Mouse (Mus musculus): Measurements from ENCODE around the gene Tmem135. TPM values are rescaled to one million over a fixed set of nuclear protein-coding genes. Genes with fewer than 3 reads are reported as not detected.
A peak's percentile ranks its signal among the peaks of the same experiment; 100 is the strongest.

The Tmem135 gene
- polyA plus RNA-seq, 1 experiment from 2014 or later: 21.7 TPM

DNA sequence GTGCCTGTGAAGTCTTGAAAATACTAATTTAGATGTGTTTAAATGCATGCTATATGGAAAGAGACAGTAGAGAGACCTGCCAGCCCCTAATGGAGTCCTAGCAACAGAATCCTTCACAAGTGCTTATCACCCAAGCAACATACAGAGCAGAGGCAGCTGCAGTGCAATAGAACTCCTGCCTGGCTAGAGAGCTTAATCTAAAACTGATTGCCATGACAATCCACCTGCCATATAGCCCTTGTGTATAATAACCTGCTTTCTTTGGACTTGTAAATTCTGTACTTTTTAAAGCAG, 64.9 kb downstream of the Tmem135 start:
- Histone ChIP-seq H3K4me1 (ENCODE audit: insufficient read depth, low read depth, low read length) (peaks cover 7% of the 10 kb centered on the region; the same call in 1 of the 2 replicates), H3K9me3 (ENCODE audit: low read length) (no peaks in the 10 kb centered on the region), H3K36me3 (ENCODE audit: insufficient read depth, low read length) (no peaks in the 10 kb centered on the region), H3K9ac (replicated peaks; ENCODE audit: low read depth) (peak overlapping the region; percentile 71; the same call in 1 of the 2 replicates), H3K27me3 (replicated peaks; ENCODE audit: insufficient read depth, low read length) (no peaks in the 10 kb centered on the region), H3K27ac (ENCODE audit: low read length) (no peak overlapping the region), H3K4me2 (replicated peaks; ENCODE audit: low read depth, low read length) (peak overlapping the region; percentile 90), H3K4me3 (ENCODE audit: low read depth, low read length) (peak overlapping the region; percentile 77)
- no peak for DNase-seq (ENCODE audit: low spot score)
- ATAC-seq: no peak
- TF ChIP-seq EP300 (IDR thresholded peaks at IDR 0.05): no peak
- TF ChIP-seq CTCF (IDR thresholded peaks at IDR 0.05): no peak

DNA sequence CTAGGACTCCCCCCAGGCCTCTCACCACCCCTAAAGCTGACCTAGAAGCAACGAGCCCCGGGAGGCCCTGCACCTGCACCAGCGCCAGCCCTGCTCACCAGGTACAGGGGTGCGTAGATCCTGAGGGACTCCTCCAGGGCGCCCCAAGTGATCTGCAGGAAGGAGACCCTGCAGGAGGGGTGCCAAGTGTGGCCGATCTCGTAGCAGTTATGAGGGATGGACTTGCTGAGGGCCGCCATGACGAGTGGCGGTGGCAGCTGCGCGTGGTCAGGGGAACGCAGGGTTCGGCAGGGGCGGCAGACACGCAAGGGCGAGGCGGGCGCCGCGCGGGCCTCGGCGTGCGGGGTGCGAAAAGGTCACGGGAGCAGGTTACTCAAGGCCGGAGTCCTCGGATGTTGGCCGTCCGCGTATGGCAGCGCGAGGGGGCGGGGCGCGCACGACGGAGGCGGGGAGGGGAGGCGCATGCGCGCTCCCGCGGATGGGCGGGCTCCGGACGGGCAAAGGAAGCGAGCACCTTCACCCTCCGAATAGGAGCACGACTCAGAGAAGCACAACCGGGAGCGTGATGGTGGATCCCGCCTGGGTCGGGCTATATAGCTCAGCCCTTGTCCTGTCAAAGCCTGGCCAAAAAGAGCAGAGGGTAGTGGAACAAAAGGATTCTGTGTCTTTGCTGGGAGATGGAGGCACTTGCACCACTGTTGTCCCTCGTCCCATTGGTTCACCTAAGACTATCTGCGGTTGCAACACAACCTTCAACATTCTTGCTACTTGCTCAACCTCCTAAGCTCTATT, 65.5 kb downstream of the Tmem135 start:
- Histone ChIP-seq H3K36me3 (ENCODE audit: insufficient read depth, low read length) (no peaks in the 10 kb centered on the region), H3K9me3 (ENCODE audit: low read length) (no peaks in the 10 kb centered on the region), H3K4me2 (replicated peaks; ENCODE audit: low read depth, low read length) (peak overlapping the region; percentile 90), H3K27ac (ENCODE audit: low read length) (peak overlapping the region; percentile 64), H3K27me3 (replicated peaks; ENCODE audit: insufficient read depth, low read length) (no peaks in the 10 kb centered on the region), H3K9ac (replicated peaks; ENCODE audit: low read depth) (peak overlapping the region; percentile 71), H3K4me3 (ENCODE audit: low read depth, low read length) (peak overlapping the region; percentile 77), H3K4me1 (ENCODE audit: insufficient read depth, low read depth, low read length) (peaks cover 7% of the 10 kb centered on the region; the same call in 1 of the 2 replicates)
- TF ChIP-seq CTCF (IDR thresholded peaks at IDR 0.05) (no peak), EP300 (IDR thresholded peaks at IDR 0.05) (no peak)
- under 1% methylated on average over 50 of the region's 57 CpGs for WGBS
- peak; percentile 91 for DNase-seq (ENCODE audit: low spot score)
- peak; percentile 97 for ATAC-seq

DNA sequence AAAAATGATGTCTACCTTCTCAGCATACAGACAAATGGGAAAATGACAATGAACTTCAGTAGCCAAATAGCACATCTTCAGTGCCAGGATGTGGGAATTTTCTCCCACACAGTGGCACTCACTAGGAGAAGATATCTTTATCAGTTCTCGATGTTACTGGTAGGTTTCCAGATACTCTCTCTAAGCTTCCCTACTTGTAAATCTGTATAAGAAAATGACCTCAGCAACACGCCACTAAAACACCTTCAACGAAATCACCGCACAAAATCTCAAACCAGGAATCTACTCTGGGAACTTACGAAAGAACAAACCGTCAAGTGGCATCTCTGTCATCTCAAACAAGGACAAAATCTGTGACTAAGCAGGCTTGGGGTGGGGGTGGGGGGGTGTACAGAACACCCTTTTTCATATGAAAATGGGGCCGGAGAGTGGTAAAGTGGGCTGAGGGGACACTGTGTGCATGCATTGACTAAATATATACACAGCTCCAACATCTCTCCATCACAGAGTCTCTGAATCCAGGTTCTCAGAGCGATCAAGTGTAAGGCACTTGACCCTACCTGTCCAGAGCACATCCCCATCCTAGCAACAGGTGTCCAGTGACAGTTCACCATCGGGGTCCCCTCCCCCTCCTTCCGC, 66.2 kb downstream of the Tmem135 start:
- no peak for ATAC-seq
- no peak for DNase-seq (ENCODE audit: low spot score)
- TF ChIP-seq EP300 (IDR thresholded peaks at IDR 0.05) (no peak), CTCF (IDR thresholded peaks at IDR 0.05) (no peak)
- Histone ChIP-seq H3K9me3 (ENCODE audit: low read length) (no peaks in the 10 kb centered on the region), H3K4me1 (ENCODE audit: insufficient read depth, low read depth, low read length) (peaks cover 7% of the 10 kb centered on the region; the same call in 1 of the 2 replicates), H3K27ac (ENCODE audit: low read length) (peak overlapping the region; percentile 64), H3K9ac (replicated peaks; ENCODE audit: low read depth) (peak overlapping the region; percentile 71), H3K36me3 (ENCODE audit: insufficient read depth, low read length) (no peaks in the 10 kb centered on the region), H3K4me3 (ENCODE audit: low read depth, low read length) (peak overlapping the region; percentile 77), H3K27me3 (replicated peaks; ENCODE audit: insufficient read depth, low read length) (no peaks in the 10 kb centered on the region), H3K4me2 (replicated peaks; ENCODE audit: low read depth, low read length) (peak overlapping the region; percentile 90)
- WGBS: 22% methylated on average over 10 of the region's 10 CpGs

DNA sequence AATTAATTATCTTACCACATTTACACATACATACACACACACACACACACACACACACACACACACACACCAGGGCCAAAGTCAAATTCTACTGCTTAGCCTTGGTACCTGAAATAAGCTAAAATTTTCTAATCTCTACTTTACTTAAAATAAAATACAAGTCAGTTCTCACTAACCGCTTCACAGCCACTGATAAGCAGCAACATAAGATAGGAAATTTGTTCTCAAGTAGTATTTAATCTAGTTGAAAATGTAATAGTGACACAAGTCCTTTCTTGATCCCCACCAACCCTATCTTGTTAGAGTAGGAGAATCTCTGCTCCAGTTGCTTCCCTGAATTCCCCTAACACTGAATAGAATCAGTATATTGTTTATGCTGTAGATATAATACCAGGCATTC, 67.6 kb downstream of the Tmem135 start:
- no peaks in the 10 kb centered on the region for H3K36me3 ChIP-seq (ENCODE audit: insufficient read depth, low read length)
- DNase-seq (ENCODE audit: low spot score) (no peak), ATAC-seq (no peak)
- WGBS: 61% methylated on average over 1 of the region's 1 CpGs
- no peaks in the 10 kb centered on the region for H3K27me3 ChIP-seq (replicated peaks; ENCODE audit: insufficient read depth, low read length)
- H3K9ac ChIP-seq (replicated peaks; ENCODE audit: low read depth): no peak overlapping the region
- no peaks in the 10 kb centered on the region for H3K9me3 ChIP-seq (ENCODE audit: low read length)
- peaks cover 7% of the 10 kb centered on the region; the same call in 1 of the 2 replicates for H3K4me1 ChIP-seq (ENCODE audit: insufficient read depth, low read depth, low read length)
- H3K4me3 ChIP-seq (ENCODE audit: low read depth, low read length): no peak overlapping the region
- H3K27ac ChIP-seq (ENCODE audit: low read length): no peak overlapping the region
- no peak overlapping the region for H3K4me2 ChIP-seq (replicated peaks; ENCODE audit: low read depth, low read length)
- TF ChIP-seq CTCF (IDR thresholded peaks at IDR 0.05): no peak
- TF ChIP-seq EP300 (IDR thresholded peaks at IDR 0.05): no peak

GRCm38 (mm10) chr7:89335316-89335715, 68.7 kb downstream of the Tmem135 start:
- TF ChIP-seq EP300 (IDR thresholded peaks at IDR 0.05) (no peak), CTCF (IDR thresholded peaks at IDR 0.05) (no peak)
- ATAC-seq: no peak
- Histone ChIP-seq H3K4me2 (replicated peaks; ENCODE audit: low read depth, low read length) (no peak overlapping the region), H3K4me1 (ENCODE audit: insufficient read depth, low read depth, low read length) (peaks cover 7% of the 10 kb centered on the region; the same call in 1 of the 2 replicates), H3K27me3 (replicated peaks; ENCODE audit: insufficient read depth, low read length) (no peaks in the 10 kb centered on the region), H3K4me3 (ENCODE audit: low read depth, low read length) (no peak overlapping the region), H3K9me3 (ENCODE audit: low read length) (no peaks in the 10 kb centered on the region), H3K36me3 (ENCODE audit: insufficient read depth, low read length) (no peaks in the 10 kb centered on the region), H3K9ac (replicated peaks; ENCODE audit: low read depth) (no peak overlapping the region), H3K27ac (ENCODE audit: low read length) (no peak overlapping the region)
- no peak for DNase-seq (ENCODE audit: low spot score)

GRCm38 (mm10) chr7:89329896-89330295, 74.1 kb downstream of the Tmem135 start:
- H3K27ac ChIP-seq (ENCODE audit: low read length): no peak overlapping the region
- TF ChIP-seq EP300 (IDR thresholded peaks at IDR 0.05) (no peak), CTCF (IDR thresholded peaks at IDR 0.05) (no peak)
- H3K4me2 ChIP-seq (replicated peaks; ENCODE audit: low read depth, low read length): no peak overlapping the region
- WGBS: 82% methylated on average over 1 of the region's 1 CpGs
- no peak overlapping the region for H3K9ac ChIP-seq (replicated peaks; ENCODE audit: low read depth)
- no peaks in the 10 kb centered on the region for H3K4me1 ChIP-seq (ENCODE audit: insufficient read depth, low read depth, low read length)
- ATAC-seq: no peak
- H3K27me3 ChIP-seq (replicated peaks; ENCODE audit: insufficient read depth, low read length): no peaks in the 10 kb centered on the region
- DNase-seq (ENCODE audit: low spot score): no peak
- no peak overlapping the region for H3K4me3 ChIP-seq (ENCODE audit: low read depth, low read length)
- no peaks in the 10 kb centered on the region for H3K36me3 ChIP-seq (ENCODE audit: insufficient read depth, low read length)
- no peaks in the 10 kb centered on the region for H3K9me3 ChIP-seq (ENCODE audit: low read length)
